Mouse (Mus musculus) neural tube, embryonic 13.5 days (tissue): ENCODE measurements at regions not wholly inside any gene's neighbourhood (a gene's known extent, or its start where the extent isn't known, plus 50 kb on each side); places are given as distances from the start of the nearest gene placed in this dataset.
"Not testable (repeated sequence)": the region's sequence is repeated elsewhere in the genome, so short reads cannot be mapped to it uniquely, and the experiment has no call there.

Source experiments
- ATAC-seq: fragments of 200-750 bp; cut with Nextera tagmentation; 2 replicates; pipeline ENCODE4 v1.8.0; 2017; ENCODE audit warnings: low read depth, mild to moderate bottlenecking, moderate TSS enrichment, moderate library complexity
- H3K27ac ChIP-seq: fragments of 300-500 bp; sonication (generic); replicated peaks from 2 replicates; pipeline ENCODE4 v1.5.1; 2015; ENCODE audit warnings: moderate library complexity, mild to moderate bottlenecking, inconsistent platforms
- H3K27me3 ChIP-seq: fragments of 300-500 bp; sonication (generic); 2 replicates; pipeline ENCODE4 v1.6.1; 2015; ENCODE audit warnings: mild to moderate bottlenecking, inconsistent platforms
- H3K36me3 ChIP-seq: fragments of 300-500 bp; sonication (generic); 2 replicates; pipeline ENCODE4 v1.6.1; 2015; ENCODE audit warnings: mild to moderate bottlenecking, inconsistent platforms
- H3K4me1 ChIP-seq: fragments of 300-500 bp; sonication (generic); replicated peaks from 2 replicates; pipeline ENCODE4 v1.6.1; 2015; ENCODE audit warnings: inconsistent platforms
- H3K4me2 ChIP-seq: fragments of 300-500 bp; sonication (generic); 2 replicates; pipeline ENCODE4 v1.6.1; 2015; ENCODE audit warnings: inconsistent platforms, mild to moderate bottlenecking, moderate library complexity
- H3K4me3 ChIP-seq: fragments of 300-500 bp; sonication (generic); 2 replicates; pipeline ENCODE4 v1.5.1; 2015; ENCODE audit warnings: mild to moderate bottlenecking, inconsistent platforms
- H3K9ac ChIP-seq: fragments of 300-500 bp; sonication (generic); 2 replicates; pipeline ENCODE4 v1.6.1; 2015; ENCODE audit warnings: moderate library complexity, mild to moderate bottlenecking, inconsistent platforms
- H3K9me3 ChIP-seq: fragments of 300-500 bp; sonication (generic); 2 replicates; pipeline ENCODE4 v1.6.1; 2016; ENCODE audit warnings: inconsistent platforms
- WGBS: fragments of 180-500 bp; shearing (Covaris S2); methylation state at CpG from one replicate; pipeline ENCODE4 v1.1.7; 2015; 5-methylcytosine and 5-hydroxymethylcytosine counted together

DNA sequence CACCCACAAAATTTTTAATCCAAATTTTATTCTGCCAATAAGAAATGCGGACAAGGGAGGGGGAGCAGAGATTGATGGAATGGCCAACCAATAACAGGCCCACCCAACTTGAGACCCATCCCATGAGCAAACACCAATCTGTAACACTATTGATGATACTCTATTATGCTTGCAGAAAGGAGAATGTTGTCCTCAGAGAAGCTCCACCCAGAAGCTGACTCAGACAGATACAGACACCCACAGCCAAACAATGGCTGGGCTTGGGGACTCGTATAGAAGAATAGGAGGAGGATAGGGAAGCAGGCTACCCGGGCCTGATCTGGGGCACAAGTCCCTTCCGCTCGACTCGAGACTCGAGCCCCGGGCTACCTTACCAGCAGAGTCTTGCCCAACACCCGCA lies 251.7 kb upstream of the Ift57 start:
- H3K27ac ChIP-seq, ATAC-seq, H3K36me3 ChIP-seq, H3K4me3 ChIP-seq, H3K27me3 ChIP-seq, H3K9me3 ChIP-seq, H3K4me2 ChIP-seq, H3K4me1 ChIP-seq, H3K9ac ChIP-seq: not testable (repeated sequence)
- 97% methylated on average over 9 of the region's 9 CpGs for WGBS

DNA sequence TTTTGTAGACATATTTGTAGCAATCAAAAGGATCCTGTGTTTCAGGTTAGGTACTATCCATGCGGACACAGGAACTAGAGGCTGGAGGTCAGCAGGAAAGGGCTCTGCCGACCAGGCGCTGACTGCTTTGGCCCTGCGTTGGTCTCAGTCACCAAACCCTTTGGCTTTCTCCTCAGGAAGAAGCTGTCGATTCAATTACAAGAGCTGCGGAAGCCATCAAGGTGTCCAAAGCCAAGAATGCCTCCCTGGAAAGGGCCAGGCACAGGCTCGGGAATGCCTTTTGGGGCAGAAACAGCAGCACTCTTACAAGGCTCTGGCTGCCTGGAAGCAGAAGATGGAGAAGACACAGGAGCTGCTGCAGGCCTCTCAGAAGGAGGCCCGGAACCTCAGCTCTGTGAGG lies 205.2 kb upstream of the Ift57 start:
- H3K4me2 ChIP-seq: no peak overlapping the region
- WGBS: 93% methylated on average over 8 of the region's 8 CpGs
- H3K27ac ChIP-seq: no peak overlapping the region
- no peaks in the 10 kb centered on the region for H3K27me3 ChIP-seq
- 0 out of 2 replicates have a peak, but pooled peaks cover 7% of the 10 kb centered on the region for H3K9me3 ChIP-seq
- no peaks in the 10 kb centered on the region for H3K4me1 ChIP-seq
- no peak overlapping the region for H3K9ac ChIP-seq
- H3K36me3 ChIP-seq: no peaks in the 10 kb centered on the region
- ATAC-seq: no peak
- no peak overlapping the region for H3K4me3 ChIP-seq

DNA sequence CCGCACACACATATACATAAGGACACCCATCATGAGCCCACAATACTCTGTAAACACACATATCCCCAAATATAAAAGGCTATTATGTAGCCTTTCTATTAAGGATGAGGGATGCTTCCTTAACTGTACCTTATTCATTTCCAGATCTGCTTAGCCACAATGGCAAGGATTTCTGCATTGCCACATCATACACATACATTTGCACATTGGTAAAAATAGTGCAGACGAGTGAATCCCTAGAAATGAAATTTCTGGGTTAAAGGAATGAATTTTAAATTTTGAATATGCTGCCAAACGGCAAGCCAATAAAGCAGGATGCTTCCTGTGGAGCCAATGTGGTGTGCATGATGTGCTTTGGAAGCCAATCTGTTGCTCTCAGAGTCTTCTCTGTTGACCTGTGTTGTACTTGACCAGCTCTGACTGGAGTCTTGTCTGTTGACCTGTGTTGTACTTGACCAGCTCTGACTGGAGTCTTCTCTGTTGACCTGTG lies 201.5 kb upstream of the Ift57 start:
- ATAC-seq: no peak
- Histone ChIP-seq H3K9ac (no peak overlapping the region), H3K4me1 (no peaks in the 10 kb centered on the region), H3K36me3 (no peaks in the 10 kb centered on the region), H3K4me3 (no peak overlapping the region), H3K9me3 (0 out of 2 replicates have a peak, but pooled peaks cover 7% of the 10 kb centered on the region), H3K27me3 (no peaks in the 10 kb centered on the region), H3K4me2 (no peak overlapping the region), H3K27ac (no peak overlapping the region)
- 86% methylated on average over 3 of the region's 3 CpGs for WGBS

DNA sequence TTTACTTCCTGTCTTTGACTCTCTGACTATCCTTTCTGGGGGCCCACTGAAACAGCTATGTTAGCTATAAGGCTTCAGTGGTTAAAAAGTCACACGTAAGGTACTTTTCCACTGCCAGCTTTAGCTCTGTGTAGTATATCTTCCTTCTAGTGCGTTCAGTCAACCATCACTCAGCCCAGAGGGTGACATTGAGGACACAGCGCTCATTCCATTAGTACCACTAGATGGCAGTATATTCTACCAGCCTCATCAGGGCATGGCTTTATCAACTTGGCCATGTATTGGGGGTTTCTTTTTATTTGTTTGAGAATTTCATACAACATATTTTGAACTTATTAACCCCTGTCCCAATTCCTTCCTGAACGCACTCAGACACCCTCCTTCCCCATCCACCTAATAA lies 198.2 kb upstream of the Ift57 start:
- Histone ChIP-seq H3K4me2 (no peak overlapping the region), H3K9me3 (0 out of 2 replicates have a peak, but pooled peaks cover 4% of the 10 kb centered on the region), H3K27me3 (no peaks in the 10 kb centered on the region), H3K4me1 (no peaks in the 10 kb centered on the region), H3K4me3 (no peak overlapping the region), H3K9ac (no peak overlapping the region), H3K27ac (no peak overlapping the region), H3K36me3 (no peaks in the 10 kb centered on the region)
- WGBS: 37% methylated on average over 4 of the region's 4 CpGs
- peak; percentile 76 for ATAC-seq

DNA sequence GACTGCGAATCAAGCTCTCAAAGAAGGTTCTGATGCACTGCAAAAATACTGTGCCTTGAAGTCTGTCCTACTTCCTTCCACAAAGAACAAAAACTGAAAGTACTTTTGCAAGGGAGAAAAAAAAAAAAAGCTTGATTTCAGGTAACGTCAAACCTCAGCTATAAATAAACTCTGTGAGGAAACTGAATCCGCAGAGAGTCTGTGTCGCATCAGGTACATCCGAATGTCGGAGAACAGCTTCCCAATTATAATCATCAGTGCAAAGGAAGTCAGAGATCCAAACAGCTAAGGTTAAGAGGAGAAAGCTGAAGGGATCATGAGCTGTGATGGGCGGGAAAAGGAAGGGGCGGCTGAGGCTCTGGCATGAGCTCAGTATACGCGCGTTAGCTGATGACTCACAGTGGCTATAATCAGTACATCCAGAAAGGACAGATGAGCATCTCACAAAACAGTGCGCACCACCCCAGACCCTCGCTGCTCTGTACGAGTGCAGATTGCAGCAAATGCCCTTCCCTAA lies 195.1 kb upstream of the Ift57 start:
- Histone ChIP-seq H3K4me2 (no peak overlapping the region), H3K27me3 (no peaks in the 10 kb centered on the region), H3K9me3 (no peaks in the 10 kb centered on the region), H3K27ac (no peak overlapping the region), H3K4me3 (no peak overlapping the region), H3K36me3 (no peaks in the 10 kb centered on the region), H3K4me1 (no peaks in the 10 kb centered on the region), H3K9ac (no peak overlapping the region)
- no peak for ATAC-seq
- WGBS: 88% methylated on average over 14 of the region's 14 CpGs

DNA sequence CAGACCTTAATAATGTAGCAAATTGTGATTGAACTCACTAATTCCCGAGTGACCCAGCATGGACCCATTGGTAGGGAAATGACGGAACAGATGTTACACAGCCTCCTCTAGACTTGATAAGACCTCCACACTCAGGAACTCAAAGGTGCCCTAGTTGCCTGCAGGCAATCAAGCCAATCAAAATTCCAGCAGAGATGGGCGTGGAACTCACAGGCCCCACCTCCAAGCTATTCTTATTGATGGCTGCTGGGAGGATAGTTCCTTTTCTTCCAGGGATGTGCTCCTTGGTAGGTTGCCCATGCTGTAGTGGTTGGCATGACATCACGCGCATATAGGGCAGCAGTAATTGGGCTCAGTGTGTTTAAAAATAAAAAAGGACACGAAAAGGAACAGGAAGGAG lies 194.4 kb upstream of the Ift57 start:
- ATAC-seq: no peak
- Histone ChIP-seq H3K9me3 (no peaks in the 10 kb centered on the region), H3K4me3 (no peak overlapping the region), H3K9ac (no peak overlapping the region), H3K36me3 (no peaks in the 10 kb centered on the region), H3K4me2 (no peak overlapping the region), H3K4me1 (no peaks in the 10 kb centered on the region), H3K27ac (no peak overlapping the region), H3K27me3 (no peaks in the 10 kb centered on the region)
- 89% methylated on average over 6 of the region's 6 CpGs for WGBS

DNA sequence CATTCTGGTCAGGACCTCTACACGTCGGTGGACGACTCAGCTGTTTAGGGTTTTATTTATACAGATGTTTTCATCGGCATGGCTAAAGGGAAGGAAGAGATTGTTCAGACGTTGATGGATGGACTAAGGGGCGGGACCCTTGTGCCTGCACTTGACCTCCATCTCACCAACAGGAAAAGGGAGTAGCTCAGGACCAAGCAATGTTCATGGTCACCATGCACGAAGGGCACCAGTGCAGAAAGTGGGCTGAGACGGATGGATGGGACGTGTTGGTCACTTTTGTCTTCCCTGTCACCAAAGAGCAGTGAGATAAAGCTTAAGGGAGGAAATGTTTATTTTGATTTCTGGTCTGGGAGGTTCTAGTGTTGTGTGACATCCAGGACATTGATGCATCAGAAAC lies 193.8 kb upstream of the Ift57 start:
- WGBS: 81% methylated on average over 9 of the region's 9 CpGs
- H3K4me2 ChIP-seq: no peak overlapping the region

DNA sequence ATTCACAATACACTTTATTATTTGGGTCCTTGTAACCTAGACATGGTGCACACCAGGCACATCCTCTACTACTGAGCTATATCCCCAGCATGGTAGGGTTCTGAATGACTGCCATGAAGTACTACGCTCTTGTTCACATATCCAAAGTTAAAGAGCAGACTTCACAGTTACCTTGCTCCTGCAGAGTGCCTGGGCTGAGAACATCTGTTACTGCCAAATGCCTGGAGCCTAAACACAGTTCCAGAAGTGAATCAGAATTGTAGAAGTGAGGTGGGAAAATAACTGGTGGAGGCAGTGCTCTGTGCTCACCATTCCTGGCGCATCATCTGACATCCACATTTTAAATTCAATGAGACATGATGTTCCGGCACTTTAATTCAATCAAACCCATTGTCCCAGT lies 180.2 kb upstream of the Ift57 start:
- ATAC-seq: no peak
- WGBS: 91% methylated on average over 3 of the region's 3 CpGs
- H3K36me3 ChIP-seq: no peaks in the 10 kb centered on the region
- H3K9me3 ChIP-seq: no peaks in the 10 kb centered on the region
- H3K4me1 ChIP-seq: peaks cover 6% of the 10 kb centered on the region; the same call in 1 of the 2 replicates
- no peak overlapping the region for H3K4me2 ChIP-seq
- H3K27ac ChIP-seq: no peak overlapping the region
- no peaks in the 10 kb centered on the region for H3K27me3 ChIP-seq
- H3K9ac ChIP-seq: no peak overlapping the region
- no peak overlapping the region for H3K4me3 ChIP-seq

More for the DNA sequence above, 193.8 kb upstream of the Ift57 start:
- ATAC-seq: no peak
- Histone ChIP-seq H3K36me3 (no peaks in the 10 kb centered on the region), H3K9ac (no peak overlapping the region), H3K9me3 (no peaks in the 10 kb centered on the region), H3K27me3 (no peaks in the 10 kb centered on the region), H3K27ac (no peak overlapping the region), H3K4me1 (no peaks in the 10 kb centered on the region), H3K4me3 (no peak overlapping the region)

DNA sequence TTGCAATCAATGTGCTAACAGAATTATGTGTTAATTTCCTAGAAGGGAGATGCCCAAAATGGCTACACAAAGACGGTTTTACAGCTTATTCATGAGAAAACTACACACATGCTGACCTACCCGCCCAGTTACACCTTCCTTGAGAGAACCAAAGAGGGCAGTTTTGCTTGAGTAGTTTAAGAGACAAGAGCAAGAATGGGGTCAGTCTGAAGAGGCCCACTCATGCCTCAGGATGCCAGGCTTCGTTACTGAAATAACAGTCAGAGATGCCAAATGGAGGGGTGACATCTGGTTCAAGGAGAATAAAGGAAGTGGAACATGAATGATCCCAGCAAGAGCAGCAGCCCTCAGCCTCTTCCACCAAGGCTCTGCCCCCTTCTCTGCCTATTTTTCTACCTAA lies 178.6 kb upstream of the Ift57 start:
- H3K27me3 ChIP-seq: no peaks in the 10 kb centered on the region
- no peak overlapping the region for H3K9ac ChIP-seq
- H3K36me3 ChIP-seq: no peaks in the 10 kb centered on the region
- ATAC-seq: no peak
- no peak overlapping the region for H3K4me2 ChIP-seq
- no peaks in the 10 kb centered on the region for H3K9me3 ChIP-seq
- H3K4me1 ChIP-seq: peaks cover 6% of the 10 kb centered on the region; the same call in 1 of the 2 replicates
- no peak overlapping the region for H3K4me3 ChIP-seq
- 72% methylated on average over 3 of the region's 3 CpGs for WGBS
- H3K27ac ChIP-seq: no peak overlapping the region

DNA sequence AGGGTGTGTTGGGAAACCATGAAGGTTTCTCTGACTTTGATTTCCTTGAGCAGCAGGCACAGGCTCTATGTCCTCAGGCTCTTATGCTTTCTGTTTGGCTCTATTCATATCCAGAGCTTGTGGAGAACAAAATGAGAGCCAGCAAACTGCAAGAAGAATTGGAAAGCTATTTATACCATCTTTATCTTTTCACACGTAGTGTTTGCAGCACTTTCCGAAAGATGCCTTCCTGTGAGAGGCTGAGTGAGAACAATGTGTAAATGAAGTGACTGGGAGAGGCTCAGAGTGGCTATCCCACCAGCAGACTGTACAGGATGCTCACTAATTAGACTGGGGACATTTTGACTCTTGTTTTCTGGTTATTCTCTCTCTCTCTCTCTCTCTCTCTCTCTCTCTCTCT lies 177.3 kb upstream of the Ift57 start:
- no peak overlapping the region for H3K27ac ChIP-seq
- no peak overlapping the region for H3K9ac ChIP-seq
- no peak overlapping the region for H3K4me3 ChIP-seq
- no peaks in the 10 kb centered on the region for H3K27me3 ChIP-seq
- no peak overlapping the region for H3K4me2 ChIP-seq
- 62% methylated on average over 2 of the region's 2 CpGs for WGBS
- ATAC-seq: no peak
- H3K36me3 ChIP-seq: no peaks in the 10 kb centered on the region
- H3K9me3 ChIP-seq: no peaks in the 10 kb centered on the region
- peaks cover 6% of the 10 kb centered on the region; the same call in 1 of the 2 replicates for H3K4me1 ChIP-seq

DNA sequence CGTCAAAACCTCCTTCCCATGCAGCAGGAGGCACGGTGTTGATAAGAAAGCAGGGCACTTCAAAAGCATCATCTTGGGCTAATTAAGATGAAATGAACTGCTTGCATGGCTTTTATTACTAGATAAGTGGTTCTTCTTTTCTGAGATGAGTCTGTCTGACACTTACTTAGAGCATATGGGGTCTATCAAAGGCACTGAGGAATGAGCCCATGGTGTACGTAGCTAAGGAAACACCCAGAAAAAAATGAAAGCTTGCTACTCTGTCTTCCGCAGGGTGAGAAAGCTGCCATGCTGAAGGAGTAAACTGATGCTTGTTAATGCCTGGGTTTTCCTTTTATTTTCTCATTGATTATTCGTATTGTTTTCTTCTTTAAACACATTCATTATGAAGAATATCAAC lies 176.5 kb upstream of the Ift57 start:
- WGBS: 66% methylated on average over 5 of the region's 5 CpGs

DNA sequence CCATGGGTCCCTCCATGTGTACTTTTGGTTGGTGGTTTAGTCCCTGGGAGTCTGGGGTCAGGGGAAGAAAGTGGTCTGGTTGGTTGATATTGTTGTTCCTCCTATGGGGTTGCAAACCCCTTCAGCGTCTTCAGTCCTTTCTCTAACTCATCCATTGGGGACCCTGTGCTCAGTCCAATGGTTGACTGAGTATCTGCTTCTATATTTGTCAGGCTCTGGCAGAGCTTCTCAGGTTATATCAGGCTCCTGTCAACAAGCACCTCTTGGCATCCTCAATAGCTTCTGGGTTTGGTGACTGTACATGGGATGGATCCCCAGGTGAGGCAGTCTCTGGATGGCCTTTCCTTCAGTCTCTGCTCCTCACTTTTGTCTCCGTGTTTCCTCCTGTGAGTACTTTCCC lies 170.4 kb upstream of the Ift57 start:
- not testable (repeated sequence) for H3K27me3 ChIP-seq, H3K27ac ChIP-seq, H3K9me3 ChIP-seq, H3K4me3 ChIP-seq, H3K9ac ChIP-seq, H3K36me3 ChIP-seq, ATAC-seq, H3K4me2 ChIP-seq, H3K4me1 ChIP-seq
- WGBS: 80% methylated on average over 2 of the region's 2 CpGs

More for the DNA sequence above, 176.5 kb upstream of the Ift57 start:
- no peak overlapping the region for H3K4me2 ChIP-seq
- no peaks in the 10 kb centered on the region for H3K36me3 ChIP-seq
- no peak overlapping the region for H3K27ac ChIP-seq
- H3K4me1 ChIP-seq: peaks cover 6% of the 10 kb centered on the region; the same call in 1 of the 2 replicates
- H3K9ac ChIP-seq: no peak overlapping the region
- H3K9me3 ChIP-seq: no peaks in the 10 kb centered on the region
- no peak overlapping the region for H3K4me3 ChIP-seq
- no peaks in the 10 kb centered on the region for H3K27me3 ChIP-seq
- no peak for ATAC-seq

DNA sequence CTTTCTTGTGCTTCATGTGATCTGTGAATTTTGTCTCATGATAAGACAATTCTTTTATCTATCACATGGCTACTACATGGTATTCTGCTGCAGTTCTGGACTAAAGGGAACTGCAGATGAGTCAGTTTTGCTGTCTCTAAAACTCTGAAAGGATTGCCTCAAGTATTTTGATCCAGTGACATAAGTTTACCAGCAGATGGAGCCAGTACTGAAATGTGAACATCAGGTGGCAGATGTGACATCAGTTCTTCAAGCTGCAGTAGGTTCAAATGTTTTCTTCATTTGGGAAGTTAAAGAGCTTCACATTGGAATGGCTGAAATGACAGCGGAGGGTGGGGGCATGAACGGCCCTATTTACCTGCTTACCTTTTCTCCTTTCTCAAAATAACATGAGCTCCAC lies 170.0 kb upstream of the Ift57 start:
- no peaks in the 10 kb centered on the region for H3K36me3 ChIP-seq
- no peak overlapping the region for H3K4me3 ChIP-seq
- H3K9ac ChIP-seq: no peak overlapping the region
- H3K4me1 ChIP-seq: 0 out of 2 replicates have a peak, but pooled peaks cover 2% of the 10 kb centered on the region
- H3K27me3 ChIP-seq: no peaks in the 10 kb centered on the region
- H3K4me2 ChIP-seq: no peak overlapping the region
- H3K9me3 ChIP-seq: no peaks in the 10 kb centered on the region
- no peak for ATAC-seq
- 76% methylated on average over 2 of the region's 2 CpGs for WGBS
- H3K27ac ChIP-seq: no peak overlapping the region
